Mouse (Mus musculus): ENCODE measurements around the gene Mc1r.

DNA sequence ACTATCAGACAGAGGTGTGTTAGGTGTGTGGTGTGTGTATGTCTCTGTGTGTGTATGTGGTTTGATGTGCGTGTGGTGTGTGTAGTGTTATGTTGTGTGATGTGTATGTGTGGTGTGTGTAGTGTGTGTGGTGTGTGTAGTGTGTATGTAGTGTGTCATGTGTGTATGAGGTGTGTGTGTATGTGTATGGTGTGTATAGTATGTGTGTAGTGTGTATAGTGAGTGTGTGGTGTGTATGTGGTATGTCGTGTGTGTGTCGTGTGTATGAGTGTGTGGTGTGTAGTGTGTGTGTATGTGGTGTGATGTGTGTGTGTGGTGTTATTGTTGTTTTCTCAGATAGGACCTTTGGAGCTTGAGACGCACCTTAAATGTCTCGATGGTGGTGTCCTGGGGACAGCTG lies 35.4 kb downstream of the Mc1r start:
- TF ChIP-seq POLR2A (IDR thresholded peaks at IDR 0.05; ENCODE audit: low read depth, low read length) (no peak), ZNF384 (IDR thresholded peaks at IDR 0.05; ENCODE audit: low read depth, low read length) (no peak), CTCF (conservative IDR thresholded peaks at IDR 0.05 in 1 of 2, IDR thresholded peaks at IDR 0.05 in 1 of 2; ENCODE audit: low read depth in 2 of 2, low read length in 2 of 2) (no peak), USF2 (conservative IDR thresholded peaks at IDR 0.05; ENCODE audit: low read depth, low read length) (no peak)
